Mouse (Mus musculus): ENCODE results near the gene Ap4s1. TPM values are rescaled to one million over a fixed set of nuclear protein-coding genes. Genes with fewer than 3 reads are reported as not detected.

Gene Ap4s1
- total RNA-seq, 1 experiment = 11.0 TPM

DNA sequence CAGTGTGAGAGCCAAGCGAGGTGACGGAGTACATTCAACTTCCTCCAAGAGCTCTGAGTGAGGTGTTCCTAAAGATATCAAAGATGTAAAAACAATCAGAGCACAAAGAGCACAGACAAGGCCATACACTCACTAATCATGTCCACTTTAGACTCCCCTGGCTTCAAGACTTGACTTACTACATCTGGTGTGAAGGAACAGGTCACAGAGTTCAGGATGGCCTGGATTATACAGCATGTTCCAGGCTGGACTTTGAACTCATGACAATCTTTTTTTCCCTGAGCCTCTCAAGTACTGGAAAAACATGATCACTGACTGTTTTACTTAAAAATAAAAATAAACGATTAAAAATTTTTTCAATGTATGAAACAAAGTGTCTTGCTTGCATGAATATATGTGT lies 68.5 kb downstream of the Ap4s1 start:
- DNase-seq (ENCODE audit: low read depth, low spot score) = no peak
- no peak overlapping the region for H3K4me3 ChIP-seq (ENCODE audit: insufficient read depth in 1 of 2, low read depth in 1 of 2, low read length in 2 of 2, poor library complexity in 1 of 2, severe bottlenecking in 1 of 2)
- H3K9me3 ChIP-seq (ENCODE audit: control insufficient read depth, insufficient read depth, low read depth, low read length) = no peaks in the 10 kb centered on the region
- in situ Hi-C loops (cut with MboI; ENCODE audit: low sequenced_read_pairs in 2 of 2, unreplicated experiment in 2 of 2) = no loop called here
- no peak overlapping the region for H3K9ac ChIP-seq (ENCODE audit: insufficient read depth, low read depth, low read length, poor library complexity, severe bottlenecking)
- H3K36me3 ChIP-seq (ENCODE audit: control insufficient read depth, insufficient read depth, low read length, poor library complexity, severe bottlenecking) = peaks cover 3% of the 10 kb centered on the region
- no peaks in the 10 kb centered on the region for H3K4me1 ChIP-seq (ENCODE audit: control insufficient read depth in 2 of 2, insufficient read depth in 2 of 2, low read length in 2 of 2, poor library complexity in 1 of 2)
- no peak overlapping the region for H3K27ac ChIP-seq (ENCODE audit: insufficient read depth, low read depth, low read length, poor library complexity, severe bottlenecking)
- no peak for TF ChIP-seq MAFK (IDR thresholded peaks at IDR 0.05; ENCODE audit: insufficient read depth, low read depth, low read length)
- TF ChIP-seq ZNF384 (IDR thresholded peaks at IDR 0.05; ENCODE audit: low read depth, low read length) = no peak
- TF ChIP-seq ZC3H11A (IDR thresholded peaks at IDR 0.05; ENCODE audit: borderline replicate concordance, low read depth, low read length) = no peak
- no peak for TF ChIP-seq CHD2 (IDR thresholded peaks at IDR 0.05; ENCODE audit: low read depth, low read length)
- TF ChIP-seq HCFC1 (IDR thresholded peaks at IDR 0.05; ENCODE audit: borderline replicate concordance, insufficient read depth, low read length) = no peak

GRCm38 (mm10) chr12:51767454-51767853 lies 76.6 kb downstream of the Ap4s1 start:
- no peak for TF ChIP-seq CHD2 (IDR thresholded peaks at IDR 0.05; ENCODE audit: low read depth, low read length)
- in situ Hi-C loops (cut with MboI; ENCODE audit: low sequenced_read_pairs in 2 of 2, unreplicated experiment in 2 of 2) = no loop called here
- no peak overlapping the region for H3K9ac ChIP-seq (ENCODE audit: insufficient read depth, low read depth, low read length, poor library complexity, severe bottlenecking)
- no peak for DNase-seq (ENCODE audit: low read depth, low spot score)
- peaks cover 15% of the 10 kb centered on the region for H3K36me3 ChIP-seq (ENCODE audit: control insufficient read depth, insufficient read depth, low read length, poor library complexity, severe bottlenecking)
- H3K4me3 ChIP-seq (ENCODE audit: insufficient read depth in 1 of 2, low read depth in 1 of 2, low read length in 2 of 2, poor library complexity in 1 of 2, severe bottlenecking in 1 of 2) = no peak overlapping the region
- H3K9me3 ChIP-seq (ENCODE audit: control insufficient read depth, insufficient read depth, low read depth, low read length) = no peaks in the 10 kb centered on the region
- H3K27ac ChIP-seq (ENCODE audit: insufficient read depth, low read depth, low read length, poor library complexity, severe bottlenecking) = no peak overlapping the region
- no peaks in the 10 kb centered on the region for H3K4me1 ChIP-seq (ENCODE audit: control insufficient read depth in 2 of 2, insufficient read depth in 2 of 2, low read length in 2 of 2, poor library complexity in 1 of 2)

DNA sequence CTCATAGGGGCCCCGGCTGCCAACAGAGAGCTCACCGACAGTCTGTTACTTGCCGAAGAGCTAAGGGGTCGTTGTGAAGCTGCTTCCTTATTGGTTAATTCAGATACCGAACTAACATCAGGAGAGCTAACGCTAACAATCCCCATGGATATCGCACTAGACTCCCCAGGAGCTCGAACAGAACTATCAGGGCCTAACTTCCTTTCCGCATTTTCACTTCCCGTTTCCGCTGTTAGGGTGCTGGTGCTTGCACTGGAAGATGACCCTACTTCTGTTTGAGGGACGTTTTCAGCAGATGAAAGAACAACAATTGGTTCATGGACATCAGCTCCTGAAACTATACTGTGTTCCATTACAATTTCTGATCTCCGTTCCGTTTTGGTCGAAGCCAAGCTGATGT lies 77.9 kb downstream of the Ap4s1 start:
- Histone ChIP-seq H3K9me3 (ENCODE audit: control insufficient read depth, insufficient read depth, low read depth, low read length) (no peaks in the 10 kb centered on the region), H3K36me3 (ENCODE audit: control insufficient read depth, insufficient read depth, low read length, poor library complexity, severe bottlenecking) (peaks cover 19% of the 10 kb centered on the region), H3K27ac (ENCODE audit: insufficient read depth, low read depth, low read length, poor library complexity, severe bottlenecking) (no peak overlapping the region), H3K4me3 (ENCODE audit: insufficient read depth in 1 of 2, low read depth in 1 of 2, low read length in 2 of 2, poor library complexity in 1 of 2, severe bottlenecking in 1 of 2) (no peak overlapping the region), H3K4me1 (ENCODE audit: control insufficient read depth in 2 of 2, insufficient read depth in 2 of 2, low read length in 2 of 2, poor library complexity in 1 of 2) (no peaks in the 10 kb centered on the region), H3K9ac (ENCODE audit: insufficient read depth, low read depth, low read length, poor library complexity, severe bottlenecking) (no peak overlapping the region)
- DNase-seq (ENCODE audit: low read depth, low spot score) = no peak
- in situ Hi-C loops (cut with MboI; ENCODE audit: low sequenced_read_pairs in 2 of 2, unreplicated experiment in 2 of 2) = no loop called here
- TF ChIP-seq ZC3H11A (IDR thresholded peaks at IDR 0.05; ENCODE audit: borderline replicate concordance, low read depth, low read length) = no peak
- TF ChIP-seq MAFK (IDR thresholded peaks at IDR 0.05; ENCODE audit: insufficient read depth, low read depth, low read length) = no peak
- TF ChIP-seq CHD2 (IDR thresholded peaks at IDR 0.05; ENCODE audit: low read depth, low read length) = no peak
- no peak for TF ChIP-seq HCFC1 (IDR thresholded peaks at IDR 0.05; ENCODE audit: borderline replicate concordance, insufficient read depth, low read length)
- no peak for TF ChIP-seq ZNF384 (IDR thresholded peaks at IDR 0.05; ENCODE audit: low read depth, low read length)

GRCm38 (mm10) chr12:51784842-51785241 lies 94.0 kb downstream of the Ap4s1 start:
- in situ Hi-C loops (cut with MboI; ENCODE audit: low sequenced_read_pairs in 2 of 2, unreplicated experiment in 2 of 2) = no loop called here
- H3K9ac ChIP-seq (ENCODE audit: insufficient read depth, low read depth, low read length, poor library complexity, severe bottlenecking) = no peak overlapping the region
- H3K9me3 ChIP-seq (ENCODE audit: control insufficient read depth, insufficient read depth, low read depth, low read length) = no peaks in the 10 kb centered on the region
- DNase-seq (ENCODE audit: low read depth, low spot score) = peak; percentile 51
- H3K27ac ChIP-seq (ENCODE audit: insufficient read depth, low read depth, low read length, poor library complexity, severe bottlenecking) = no peak overlapping the region
- H3K4me1 ChIP-seq (ENCODE audit: control insufficient read depth in 2 of 2, insufficient read depth in 2 of 2, low read length in 2 of 2, poor library complexity in 1 of 2) = no peaks in the 10 kb centered on the region
- H3K36me3 ChIP-seq (ENCODE audit: control insufficient read depth, insufficient read depth, low read length, poor library complexity, severe bottlenecking) = peaks cover 7% of the 10 kb centered on the region; the same call in 1 of the 2 replicates
- H3K4me3 ChIP-seq (ENCODE audit: insufficient read depth in 1 of 2, low read depth in 1 of 2, low read length in 2 of 2, poor library complexity in 1 of 2, severe bottlenecking in 1 of 2) = no peak overlapping the region
- TF ChIP-seq ZC3H11A (IDR thresholded peaks at IDR 0.05; ENCODE audit: borderline replicate concordance, low read depth, low read length) (peak; percentile 21; the same call in 1 of the 2 replicates), CHD2 (IDR thresholded peaks at IDR 0.05; ENCODE audit: low read depth, low read length) (no peak), ZNF384 (IDR thresholded peaks at IDR 0.05; ENCODE audit: low read depth, low read length) (no peak), HCFC1 (IDR thresholded peaks at IDR 0.05; ENCODE audit: borderline replicate concordance, insufficient read depth, low read length) (no peak)

Other genes with a start within 250 kb of the Ap4s1 start
- gene Coch, start 97.7 kb upstream of the Ap4s1 start, total RNA-seq (2012; rRNA removed) = 26.3 and 35.3 TPM in 2 replicates
- 53.3 and 76.0 TPM in 2 replicates for gene Strn3, start 864 bp downstream of the Ap4s1 start, total RNA-seq (2012; rRNA removed)
- 38.2 and 45.1 TPM in 2 replicates for gene Hectd1, start 138.5 kb downstream of the Ap4s1 start, total RNA-seq (2012; rRNA removed)

All from ES-E14 (cell line).